Mouse (Mus musculus) ovary, adult 18-20 months (tissue): ENCODE measurements around the gene Gm11116.
"Not testable (repeated sequence)": the region's sequence is repeated elsewhere in the genome, so short reads cannot be mapped to it uniquely, and the experiment has no call there.

ENCODE experiments used
- DNase-seq: peaks from one replicate; pipeline ENCODE4 v3.0.0; 2022; ENCODE audit warnings: low spot score, mixed read lengths

Gm11116 gene

DNA sequence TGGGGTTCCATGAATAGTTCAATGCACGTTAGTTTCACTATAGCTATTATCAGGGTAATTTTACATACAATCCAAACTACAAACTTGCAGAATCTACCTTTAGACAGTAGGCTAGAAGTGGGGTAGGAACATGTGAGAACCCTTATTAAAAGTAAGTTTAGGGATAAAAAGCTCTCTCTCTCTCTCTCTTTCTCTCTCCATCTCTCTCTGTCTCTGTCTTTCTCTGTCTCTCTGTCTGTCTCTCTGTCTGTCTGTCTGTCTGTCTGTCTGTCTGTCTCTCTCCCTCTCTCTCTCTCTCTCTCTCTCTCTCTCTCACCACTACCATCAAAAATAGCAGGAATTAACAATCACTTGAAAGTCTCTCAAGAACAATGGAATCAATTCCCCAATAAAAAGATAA, at the start of gene Gm11116:
TSS of gene Gm11116 (minus strand) at position 101 of the 400 bp plus-strand sequence.
- DNase-seq, result no peak

DNA sequence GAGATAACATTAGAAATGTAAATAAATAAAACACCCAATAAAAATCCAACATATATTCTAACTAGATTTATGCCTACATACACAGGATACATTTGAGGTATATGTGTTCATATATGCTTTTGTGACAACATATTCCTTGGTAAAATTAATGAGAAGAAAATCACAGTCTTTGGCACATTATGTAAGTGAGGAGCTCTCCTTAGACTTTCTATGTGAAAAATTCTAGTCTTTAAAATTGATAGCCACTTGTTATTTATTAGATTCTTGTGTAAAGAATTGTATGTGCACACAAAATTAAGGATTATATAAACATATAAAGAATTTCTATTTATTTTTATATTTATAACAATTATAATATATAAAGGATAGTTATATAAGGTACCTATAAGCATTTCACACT, 42.7 kb upstream of the Gm11116 start, which contains the start of gene Gm11115:
TSS of gene Gm11115 (minus strand) at position 101 of the 400 bp plus-strand sequence.
- no peak for DNase-seq

DNA sequence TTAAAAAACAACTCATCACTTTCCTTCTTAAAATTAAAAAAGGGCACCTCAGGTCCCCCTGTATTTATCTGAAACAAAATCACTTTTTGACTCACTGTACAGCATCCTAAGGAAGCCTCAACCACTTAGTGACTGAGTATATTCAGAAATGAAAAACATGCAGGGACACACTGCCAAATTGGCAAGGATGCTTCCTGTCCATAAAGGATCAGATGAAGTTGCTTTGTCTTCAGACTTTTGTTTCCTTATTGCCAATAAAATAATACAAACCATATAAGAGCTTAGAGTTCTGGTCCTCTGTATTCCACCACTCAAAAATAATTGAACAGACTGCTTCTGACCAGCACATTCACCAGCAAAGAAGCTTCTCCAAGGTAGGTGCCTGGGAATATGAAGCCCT, 25.1 kb downstream of the Gm11116 start, which contains the start of gene Smr2:
TSS of gene Smr2 (plus strand) at position 301 of the 400 bp plus-strand sequence.
- not testable (repeated sequence) for DNase-seq
